Mouse (Mus musculus) c-Kit-negative CD71-positive TER-119-positive erythroid progenitor cells, embryonic 14.5 days (primary cell): Measurements from ENCODE around the gene Dusp16.
A peak's percentile ranks its signal among the peaks of the same experiment; 100 is the strongest.

Experiments
- DNase-seq: peaks from one replicate; pipeline ENCODE4 v3.0.0-alpha.2; 2013; ENCODE audit warnings: low read depth, low spot score

Gene Dusp16

GRCm38 (mm10) chr6:134793046-134793806 is 801 bp upstream of the Dusp16 start:
- no peak for DNase-seq

- DNase-seq, result no peak
Observed at GRCm38 (mm10) chr6:134791251-134792118, 940 bp downstream of the Dusp16 start.

GRCm38 (mm10) chr6:134789100-134789499 is 3.3 kb downstream of the Dusp16 start:
- no peak for DNase-seq

GRCm38 (mm10) chr6:134786426-134786825 is 6.0 kb downstream of the Dusp16 start:
- DNase-seq, result no peak

- DNase-seq, result no peak
Observed at GRCm38 (mm10) chr6:134782900-134783299, 9.5 kb downstream of the Dusp16 start.

GRCm38 (mm10) chr6:134781494-134781913 is 10.9 kb downstream of the Dusp16 start:
- no peak for DNase-seq

GRCm38 (mm10) chr6:134780024-134780423 is 12.4 kb downstream of the Dusp16 start:
- DNase-seq, result no peak

- DNase-seq, result no peak
Observed at GRCm38 (mm10) chr6:134773961-134774360, 18.5 kb downstream of the Dusp16 start.

GRCm38 (mm10) chr6:134773292-134773893 is 19.0 kb downstream of the Dusp16 start:
- DNase-seq, result no peak

GRCm38 (mm10) chr6:134770339-134770738 is 22.1 kb downstream of the Dusp16 start:
- no peak for DNase-seq

GRCm38 (mm10) chr6:134764441-134765061 is 27.9 kb downstream of the Dusp16 start:
- no peak for DNase-seq

- no peak for DNase-seq
Observed at GRCm38 (mm10) chr6:134763436-134763835, 29.0 kb downstream of the Dusp16 start.

- DNase-seq, result no peak
Observed at GRCm38 (mm10) chr6:134761808-134762207, 30.6 kb downstream of the Dusp16 start.

- no peak for DNase-seq
Observed at GRCm38 (mm10) chr6:134760926-134761544, 31.4 kb downstream of the Dusp16 start.

GRCm38 (mm10) chr6:134756058-134756457 is 36.4 kb downstream of the Dusp16 start:
- no peak for DNase-seq

- no peak for DNase-seq
Observed at GRCm38 (mm10) chr6:134753858-134754257, 38.6 kb downstream of the Dusp16 start.

- peak; percentile 15 for DNase-seq
Observed at GRCm38 (mm10) chr6:134753412-134753811, 39.0 kb downstream of the Dusp16 start.

GRCm38 (mm10) chr6:134751883-134752647 is 40.4 kb downstream of the Dusp16 start:
- no peak for DNase-seq

GRCm38 (mm10) chr6:134751087-134751486 is 41.3 kb downstream of the Dusp16 start:
- no peak for DNase-seq

GRCm38 (mm10) chr6:134748126-134748525 is 44.3 kb downstream of the Dusp16 start:
- no peak for DNase-seq

GRCm38 (mm10) chr6:134745876-134746275 is 46.5 kb downstream of the Dusp16 start:
- no peak for DNase-seq
